Mouse (Mus musculus): Measurements from ENCODE around the gene Pik3ap1. TPM values are rescaled to one million over a fixed set of nuclear protein-coding genes. Genes with fewer than 3 reads are reported as not detected.
A peak's percentile ranks its signal among the peaks of the same experiment; 100 is the strongest.

Gene Pik3ap1
- polyA plus RNA-seq, 1 experiment from 2014 or later, result 21.8 TPM

DNA sequence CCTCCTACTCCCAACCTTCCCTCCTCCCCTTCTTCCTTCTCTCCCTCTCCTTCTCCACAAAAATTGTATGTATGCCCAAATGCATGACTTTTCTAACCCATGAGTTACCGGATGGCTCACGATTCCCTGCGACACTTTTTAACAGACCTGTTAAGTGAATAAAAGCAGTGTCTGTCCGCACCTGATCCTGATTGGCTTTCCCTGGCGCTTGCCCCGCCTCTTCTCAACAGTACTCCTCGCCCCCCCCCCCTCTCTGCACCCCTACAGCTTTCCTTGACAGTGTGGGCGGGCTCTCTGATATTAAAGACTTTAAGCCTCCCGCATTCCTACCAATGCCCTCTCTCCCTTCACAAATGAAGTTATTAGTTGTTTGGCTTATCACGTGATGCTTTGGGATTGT lies 31.3 kb upstream of the Pik3ap1 start:
- no peak overlapping the region for H3K4me3 ChIP-seq (ENCODE audit: low read depth, low read length)
- TF ChIP-seq CTCF (IDR thresholded peaks at IDR 0.05; ENCODE audit: low read depth), result no peak
- no peak for TF ChIP-seq EP300 (IDR thresholded peaks at IDR 0.05; ENCODE audit: low read depth)
- H3K4me2 ChIP-seq (ENCODE audit: low read depth, low read length), result no peak overlapping the region
- H3K4me1 ChIP-seq (ENCODE audit: insufficient read depth), result peaks cover 5% of the 10 kb centered on the region; the same call in 1 of the 2 replicates
- ATAC-seq (no peak), DNase-seq (no peak)
- 55% methylated on average over 10 of the region's 10 CpGs for WGBS (ENCODE audit: insufficient replicate concordance)
- H3K9me3 ChIP-seq (ENCODE audit: low read length), result no peaks in the 10 kb centered on the region
- H3K9ac ChIP-seq (replicated peaks), result no peak overlapping the region
- no peaks in the 10 kb centered on the region for H3K27me3 ChIP-seq (ENCODE audit: insufficient read depth, low read length)
- H3K36me3 ChIP-seq (replicated peaks; ENCODE audit: insufficient read depth, low read length), result no peaks in the 10 kb centered on the region
- H3K27ac ChIP-seq (ENCODE audit: low read depth), result no peak overlapping the region

DNA sequence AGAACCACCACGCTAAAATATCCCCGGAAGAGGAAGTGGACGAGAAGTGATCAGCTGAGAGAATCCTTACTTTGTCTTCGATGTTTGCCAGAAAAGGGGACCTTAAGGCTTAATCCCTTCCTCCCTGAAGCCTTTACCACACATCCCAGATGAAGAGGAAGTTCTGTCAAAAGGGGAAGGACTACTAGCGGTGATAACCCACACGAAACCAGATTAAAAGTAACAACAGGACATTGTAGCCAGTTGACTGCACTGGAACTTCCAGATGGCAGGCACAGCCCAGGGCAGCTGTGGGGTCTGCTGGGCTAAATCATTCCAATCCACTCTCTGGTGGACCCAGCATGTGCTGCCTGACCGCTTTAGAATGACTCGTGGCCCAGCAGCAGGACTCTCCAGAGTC lies 17.7 kb upstream of the Pik3ap1 start:
- DNase-seq, result no peak
- Histone ChIP-seq H3K9ac (replicated peaks) (no peak overlapping the region), H3K27me3 (ENCODE audit: insufficient read depth, low read length) (no peaks in the 10 kb centered on the region), H3K4me2 (ENCODE audit: low read depth, low read length) (no peak overlapping the region), H3K27ac (ENCODE audit: low read depth) (0 out of 2 replicates have a peak overlapping the region, but pooled peaks have one; percentile 5), H3K36me3 (replicated peaks; ENCODE audit: insufficient read depth, low read length) (no peaks in the 10 kb centered on the region), H3K9me3 (ENCODE audit: low read length) (no peaks in the 10 kb centered on the region), H3K4me3 (ENCODE audit: low read depth, low read length) (no peak overlapping the region), H3K4me1 (ENCODE audit: insufficient read depth) (peaks cover 8% of the 10 kb centered on the region; the same call in 1 of the 2 replicates)
- ATAC-seq, result peak; percentile 31; the same call in 1 of the 2 replicates
- TF ChIP-seq CTCF (IDR thresholded peaks at IDR 0.05; ENCODE audit: low read depth), result no peak
- WGBS (ENCODE audit: insufficient replicate concordance), result 35% methylated on average over 8 of the region's 8 CpGs

DNA sequence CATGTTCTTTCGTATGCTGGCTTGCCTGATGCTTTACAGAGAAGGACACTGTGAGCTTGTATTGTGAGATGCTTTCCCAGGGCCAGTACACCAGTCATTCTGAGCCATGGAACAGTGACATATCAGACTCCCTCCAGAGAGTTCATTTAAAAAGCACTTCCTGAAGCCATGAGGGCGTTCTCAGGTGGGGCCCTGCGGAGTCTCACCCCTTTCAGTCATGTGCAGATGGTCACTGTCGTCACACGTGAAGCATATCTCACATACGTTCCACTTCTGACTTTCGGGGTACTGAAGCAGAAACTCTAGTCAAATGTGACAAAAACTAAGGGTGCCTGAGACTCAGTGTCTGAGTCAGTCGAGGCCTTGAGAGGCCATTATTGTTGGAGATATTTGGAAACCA lies 6.0 kb upstream of the Pik3ap1 start:
- Histone ChIP-seq H3K9ac (replicated peaks) (no peak overlapping the region), H3K36me3 (replicated peaks; ENCODE audit: insufficient read depth, low read length) (no peaks in the 10 kb centered on the region), H3K4me2 (ENCODE audit: low read depth, low read length) (no peak overlapping the region), H3K27ac (ENCODE audit: low read depth) (no peak overlapping the region), H3K4me3 (ENCODE audit: low read depth, low read length) (no peak overlapping the region), H3K4me1 (ENCODE audit: insufficient read depth) (peaks cover 21% of the 10 kb centered on the region), H3K9me3 (ENCODE audit: low read length) (no peaks in the 10 kb centered on the region), H3K27me3 (ENCODE audit: insufficient read depth, low read length) (no peaks in the 10 kb centered on the region)
- ATAC-seq (no peak), DNase-seq (peak; percentile 18)
- TF ChIP-seq EP300 (IDR thresholded peaks at IDR 0.05; ENCODE audit: low read depth), result no peak
- no peak for TF ChIP-seq CTCF (IDR thresholded peaks at IDR 0.05; ENCODE audit: low read depth)
- 68% methylated on average over 8 of the region's 8 CpGs for WGBS (ENCODE audit: insufficient replicate concordance)

DNA sequence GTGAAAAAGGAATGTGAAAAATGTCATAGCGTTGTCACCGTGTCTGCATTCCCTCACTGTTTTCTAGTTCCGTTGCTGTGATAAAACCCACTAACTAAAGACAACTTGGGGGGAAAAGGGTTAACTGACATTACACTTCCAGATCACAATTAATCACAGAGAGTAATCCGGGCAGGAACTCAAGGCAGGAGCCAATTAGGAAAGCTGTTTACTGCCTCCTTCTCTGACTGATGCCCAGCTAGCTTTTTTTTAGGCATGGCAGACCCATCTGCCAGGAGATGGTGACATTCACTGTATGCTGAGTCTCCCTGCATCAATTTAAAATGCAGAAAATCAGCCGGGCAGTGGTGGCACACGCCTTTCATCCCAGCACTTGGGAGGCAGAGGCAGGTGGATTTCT lies 4.4 kb upstream of the Pik3ap1 start:
- DNase-seq (no peak), ATAC-seq (no peak)
- Histone ChIP-seq H3K4me3 (ENCODE audit: low read depth, low read length) (no peak overlapping the region), H3K9me3 (ENCODE audit: low read length) (no peaks in the 10 kb centered on the region), H3K27me3 (ENCODE audit: insufficient read depth, low read length) (no peaks in the 10 kb centered on the region), H3K4me2 (ENCODE audit: low read depth, low read length) (no peak overlapping the region), H3K9ac (replicated peaks) (no peak overlapping the region), H3K36me3 (replicated peaks; ENCODE audit: insufficient read depth, low read length) (no peaks in the 10 kb centered on the region), H3K27ac (ENCODE audit: low read depth) (no peak overlapping the region), H3K4me1 (ENCODE audit: insufficient read depth) (peaks cover 29% of the 10 kb centered on the region)
- TF ChIP-seq EP300 (IDR thresholded peaks at IDR 0.05; ENCODE audit: low read depth), result no peak
- no peak for TF ChIP-seq CTCF (IDR thresholded peaks at IDR 0.05; ENCODE audit: low read depth)
- WGBS (ENCODE audit: insufficient replicate concordance), result 66% methylated on average over 6 of the region's 6 CpGs

DNA sequence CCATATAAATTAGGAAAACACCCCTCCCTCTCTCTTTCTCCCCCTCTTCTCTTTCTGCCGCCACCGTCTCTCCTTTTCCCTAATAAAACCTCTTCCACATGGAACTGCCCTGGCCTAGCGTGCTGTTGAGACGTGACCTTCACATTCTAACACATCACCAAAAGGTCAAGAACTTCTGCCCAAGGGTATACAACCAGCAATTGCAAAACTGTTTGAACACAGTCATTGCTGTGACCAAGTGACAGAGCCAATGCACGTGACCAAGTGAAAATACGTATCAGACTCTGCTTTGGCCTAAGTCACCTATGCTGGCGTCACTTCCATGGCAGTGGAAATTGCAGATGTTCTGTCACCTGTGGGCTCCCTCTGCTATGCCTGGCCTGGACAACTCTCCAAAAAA lies 3.3 kb upstream of the Pik3ap1 start:
- WGBS (ENCODE audit: insufficient replicate concordance), result 64% methylated on average over 7 of the region's 7 CpGs
- Histone ChIP-seq H3K4me2 (ENCODE audit: low read depth, low read length) (no peak overlapping the region), H3K27me3 (ENCODE audit: insufficient read depth, low read length) (no peaks in the 10 kb centered on the region), H3K4me3 (ENCODE audit: low read depth, low read length) (no peak overlapping the region), H3K36me3 (replicated peaks; ENCODE audit: insufficient read depth, low read length) (no peaks in the 10 kb centered on the region), H3K4me1 (ENCODE audit: insufficient read depth) (peaks cover 32% of the 10 kb centered on the region), H3K9me3 (ENCODE audit: low read length) (no peaks in the 10 kb centered on the region), H3K27ac (ENCODE audit: low read depth) (peak overlapping the region; percentile 73), H3K9ac (replicated peaks) (no peak overlapping the region)
- no peak for TF ChIP-seq CTCF (IDR thresholded peaks at IDR 0.05; ENCODE audit: low read depth)
- TF ChIP-seq EP300 (IDR thresholded peaks at IDR 0.05; ENCODE audit: low read depth), result peak; percentile 13; the same call in 1 of the 2 replicates
- DNase-seq (peak; percentile 38), ATAC-seq (peak; percentile 78)

DNA sequence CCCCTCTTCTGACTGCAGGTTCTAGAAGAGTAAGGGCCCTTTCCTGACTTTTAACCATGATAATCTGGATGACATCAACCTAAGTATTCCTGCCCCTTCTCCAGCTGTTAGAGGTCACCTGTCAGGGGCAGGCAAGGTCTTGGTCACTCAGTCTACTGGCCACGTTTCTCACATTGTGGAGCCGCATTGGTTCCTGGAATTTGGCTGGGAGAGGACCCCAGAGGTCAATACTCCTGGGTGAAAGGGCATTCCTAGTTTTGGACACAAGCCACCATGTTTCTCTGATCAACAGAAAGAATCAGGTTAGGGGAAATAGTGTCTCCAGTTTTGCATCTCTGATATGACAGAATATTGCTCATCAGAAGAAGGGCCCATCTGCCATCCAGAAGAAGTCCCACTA lies 2.4 kb upstream of the Pik3ap1 start:
- Histone ChIP-seq H3K9me3 (ENCODE audit: low read length) (no peaks in the 10 kb centered on the region), H3K4me1 (ENCODE audit: insufficient read depth) (peaks cover 42% of the 10 kb centered on the region), H3K9ac (replicated peaks) (no peak overlapping the region), H3K4me2 (ENCODE audit: low read depth, low read length) (no peak overlapping the region), H3K27me3 (ENCODE audit: insufficient read depth, low read length) (no peaks in the 10 kb centered on the region), H3K27ac (ENCODE audit: low read depth) (peak overlapping the region; percentile 73), H3K4me3 (ENCODE audit: low read depth, low read length) (no peak overlapping the region), H3K36me3 (replicated peaks; ENCODE audit: insufficient read depth, low read length) (no peaks in the 10 kb centered on the region)
- peak; percentile 26; the same call in 1 of the 2 replicates for ATAC-seq
- 47% methylated on average over 2 of the region's 2 CpGs for WGBS (ENCODE audit: insufficient replicate concordance)
- DNase-seq, result peak; percentile 48
- no peak for TF ChIP-seq CTCF (IDR thresholded peaks at IDR 0.05; ENCODE audit: low read depth)
- peak; percentile 59; the same call in 1 of the 2 replicates for TF ChIP-seq EP300 (IDR thresholded peaks at IDR 0.05; ENCODE audit: low read depth)
